Mouse (Mus musculus) stomach, postnatal 0 days (tissue): Measurements from ENCODE around the gene Myo1c.

ENCODE experiments used
- CTCF ChIP-seq: IDR thresholded peaks from 2 replicates; pipeline ENCODE4 v1.5.1; 2016; ENCODE audit warnings: antibody characterized with exemption, low read depth, mild to moderate bottlenecking, moderate library complexity
- EP300 ChIP-seq: optimal IDR thresholded peaks from 2 replicates; pipeline ENCODE3; 2016; ENCODE audit warnings: antibody characterized with exemption

DNA sequence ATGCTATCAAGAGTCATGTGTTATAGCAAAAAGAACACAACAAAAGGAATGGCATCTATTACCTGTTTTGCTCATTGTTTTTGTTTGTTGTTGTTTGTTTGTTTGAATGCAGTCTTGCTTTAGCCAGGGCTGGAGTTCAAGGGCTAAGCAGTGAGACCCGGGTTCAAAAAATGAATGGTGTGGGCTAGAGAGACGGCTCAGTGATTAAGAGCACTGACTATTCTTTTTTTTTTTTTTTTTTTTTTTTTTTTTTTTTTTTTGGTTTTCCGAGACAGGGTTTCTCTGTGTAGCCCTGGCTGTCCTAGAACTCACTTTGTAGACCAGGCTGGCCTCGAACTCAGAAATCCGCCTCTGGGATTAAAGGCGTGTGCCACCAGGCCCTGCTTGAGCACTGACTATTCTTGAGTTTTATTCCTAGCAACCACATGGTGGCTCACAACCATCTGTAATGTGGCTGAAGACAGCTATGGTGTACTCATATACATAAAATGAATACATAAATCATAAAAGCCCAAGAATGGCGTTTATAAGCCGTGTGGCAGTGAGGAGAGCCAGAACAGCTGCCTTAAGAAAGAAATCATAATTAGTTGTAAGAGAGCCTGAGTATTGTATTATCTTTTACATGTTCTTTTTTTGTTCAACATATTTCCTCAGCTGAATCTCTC, 66.5 kb downstream of the Myo1c start:
- TF ChIP-seq CTCF = peak; percentile 37
- no peak for TF ChIP-seq EP300
